Mouse (Mus musculus) E14TG2a.4 (cell line): ENCODE measurements around the gene Pop5.

ENCODE experiments used
- H3K27me3 ChIP-seq: 2 replicates; pipeline ENCODE4 v1.6.1; 2014; ENCODE audit warnings: low read length, control low read depth; ENCODE audit not compliant: insufficient read depth
- H3K36me3 ChIP-seq: 2 replicates; pipeline ENCODE4 v1.6.1; 2014; ENCODE audit warnings: low read length, control low read depth; ENCODE audit not compliant: insufficient read depth
- H3K4me1 ChIP-seq: replicated peaks from 2 replicates; pipeline ENCODE4 v1.6.1; 2014; ENCODE audit warnings: low read depth, low read length, control low read depth
- H3K4me3 ChIP-seq: replicated peaks from 2 replicates; pipeline ENCODE4 v1.5.1; 2014; ENCODE audit warnings: mild to moderate bottlenecking, low read length
- H3K9me3 ChIP-seq: 2 replicates; pipeline ENCODE4 v1.6.1; 2014; ENCODE audit warnings: low read length, control low read depth
- CTCF ChIP-seq: conservative IDR thresholded peaks from 2 replicates; pipeline ENCODE4 v1.5.1; 2014; ENCODE audit warnings: low read length
- NANOG ChIP-seq: IDR thresholded peaks from 2 replicates; pipeline ENCODE4 v1.6.1; 2014; ENCODE audit warnings: borderline replicate concordance, low read length, mixed read lengths
- POU5F1 ChIP-seq: IDR thresholded peaks from 2 replicates; pipeline ENCODE4 v1.6.1; 2014; ENCODE audit warnings: low read length, borderline replicate concordance

The Pop5 gene

GRCm38 (mm10) chr5:115193226-115193625 lies 42.4 kb upstream of the Pop5 start:
- Histone ChIP-seq H3K4me1 (peaks cover 70% of the 10 kb centered on the region), H3K4me3 (peak overlapping the region; percentile 84), H3K36me3 (no peaks in the 10 kb centered on the region), H3K9me3 (no peaks in the 10 kb centered on the region), H3K27me3 (peaks cover 48% of the 10 kb centered on the region)
- TF ChIP-seq POU5F1 (no peak), CTCF (no peak)

DNA sequence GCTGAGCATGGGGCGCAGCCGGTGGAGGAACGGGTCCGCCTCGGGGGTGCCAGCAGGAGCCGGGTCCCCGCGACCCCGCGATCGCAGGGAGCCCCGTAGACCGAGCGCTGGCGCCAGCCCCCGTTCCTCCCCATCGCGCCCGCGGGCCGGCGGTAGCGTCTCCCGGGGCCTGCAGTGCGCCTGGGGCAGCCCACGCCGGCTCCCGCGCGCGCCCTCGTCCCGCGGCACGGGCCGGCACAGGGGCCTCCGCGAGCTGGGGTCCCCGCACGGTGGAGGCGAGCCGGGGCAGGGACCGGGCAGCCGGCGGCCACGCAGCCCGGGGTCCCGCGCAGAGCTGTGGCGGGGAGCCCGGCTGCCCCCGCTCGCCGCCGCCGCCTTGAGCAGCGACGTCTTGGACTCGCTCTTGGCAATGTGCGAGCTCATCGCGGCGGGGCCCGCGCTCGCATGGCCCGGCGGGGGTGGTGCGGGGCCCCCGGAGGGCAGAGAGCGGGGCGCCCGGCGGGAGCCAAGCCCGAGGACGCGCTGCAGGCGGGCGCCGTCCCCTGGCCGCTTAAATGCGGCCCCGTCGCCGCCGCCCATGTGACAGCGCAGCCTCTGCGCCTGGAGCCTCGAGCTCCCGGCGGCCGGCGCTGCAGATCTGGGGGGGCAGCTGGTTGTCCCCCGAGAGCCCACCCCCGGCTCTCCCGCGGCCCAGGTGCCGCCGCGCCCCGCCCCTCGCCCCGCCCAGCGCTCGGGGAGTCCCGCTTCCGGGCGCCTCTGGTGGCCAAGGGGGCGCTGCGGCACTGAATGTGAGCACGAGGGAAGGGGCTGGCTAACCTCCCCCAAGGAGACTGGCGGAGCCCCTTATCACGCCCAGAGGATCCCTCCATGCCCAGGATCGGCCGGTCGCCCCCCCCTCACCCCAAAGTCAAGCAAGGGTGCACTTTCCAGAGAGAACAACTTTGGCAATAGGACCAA lies 41.7 kb upstream of the Pop5 start, which contains the start of gene Cabp1:
Cabp1 (minus strand) TSS at position 713 of the 957 bp plus-strand sequence.
- Histone ChIP-seq H3K9me3 (no peaks in the 10 kb centered on the region), H3K4me3 (peak within 1 kb of the TSS; percentile 84), H3K4me1 (peaks cover 69% of the 10 kb centered on the region), H3K36me3 (no peaks in the 10 kb centered on the region), H3K27me3 (peaks cover 48% of the 10 kb centered on the region)
- no peak for TF ChIP-seq NANOG
- TF ChIP-seq POU5F1, result no peak
- no peak for TF ChIP-seq CTCF

GRCm38 (mm10) chr5:115194626-115195221 lies 40.9 kb upstream of the Pop5 start:
- Histone ChIP-seq H3K4me1 (peaks cover 61% of the 10 kb centered on the region), H3K27me3 (peaks cover 48% of the 10 kb centered on the region), H3K9me3 (no peaks in the 10 kb centered on the region), H3K36me3 (no peaks in the 10 kb centered on the region), H3K4me3 (peak overlapping the region; percentile 84)
- TF ChIP-seq POU5F1 (no peak), NANOG (no peak), CTCF (no peak)

- peaks cover 56% of the 10 kb centered on the region for H3K4me1 ChIP-seq
- peak overlapping the region; percentile 69 for H3K4me3 ChIP-seq
- peaks cover 22% of the 10 kb centered on the region for H3K27me3 ChIP-seq
- no peak for TF ChIP-seq CTCF
- peak; percentile 61; the same call in 1 of the 2 replicates for TF ChIP-seq NANOG
- no peaks in the 10 kb centered on the region for H3K36me3 ChIP-seq
- H3K9me3 ChIP-seq, result no peaks in the 10 kb centered on the region
Observed at GRCm38 (mm10) chr5:115203735-115204561, 31.7 kb upstream of the Pop5 start.

- Histone ChIP-seq H3K4me1 (peaks cover 60% of the 10 kb centered on the region), H3K4me3 (peak overlapping the region; percentile 69), H3K9me3 (no peaks in the 10 kb centered on the region), H3K27me3 (peaks cover 22% of the 10 kb centered on the region), H3K36me3 (no peaks in the 10 kb centered on the region)
- TF ChIP-seq POU5F1 (no peak), CTCF (no peak), NANOG (no peak)
Observed at GRCm38 (mm10) chr5:115204562-115205311, 30.9 kb upstream of the Pop5 start.

DNA sequence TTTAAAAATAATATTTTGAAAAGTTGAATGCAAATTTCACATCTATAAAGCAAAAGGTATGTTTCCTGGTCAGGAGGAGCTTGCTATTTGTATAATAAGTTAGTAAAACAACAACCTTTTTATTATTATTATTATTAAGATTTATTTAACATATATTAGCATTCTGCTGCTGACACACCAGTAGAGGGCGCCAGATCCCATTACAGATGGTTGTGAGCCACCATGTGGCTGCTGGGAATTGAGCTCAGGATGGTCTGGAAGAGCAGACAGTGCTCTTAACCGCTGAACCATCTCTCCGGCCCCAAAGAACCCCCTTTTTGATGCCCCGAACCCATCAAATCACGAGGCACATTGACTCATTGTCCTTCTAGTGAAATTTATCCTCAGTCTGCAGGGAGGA lies 28.4 kb upstream of the Pop5 start:
- Histone ChIP-seq H3K27me3 (peaks cover 22% of the 10 kb centered on the region), H3K9me3 (no peaks in the 10 kb centered on the region), H3K4me3 (no peak overlapping the region), H3K4me1 (peaks cover 59% of the 10 kb centered on the region), H3K36me3 (no peaks in the 10 kb centered on the region)
- TF ChIP-seq POU5F1, result no peak
- peak; percentile 56 for TF ChIP-seq CTCF

DNA sequence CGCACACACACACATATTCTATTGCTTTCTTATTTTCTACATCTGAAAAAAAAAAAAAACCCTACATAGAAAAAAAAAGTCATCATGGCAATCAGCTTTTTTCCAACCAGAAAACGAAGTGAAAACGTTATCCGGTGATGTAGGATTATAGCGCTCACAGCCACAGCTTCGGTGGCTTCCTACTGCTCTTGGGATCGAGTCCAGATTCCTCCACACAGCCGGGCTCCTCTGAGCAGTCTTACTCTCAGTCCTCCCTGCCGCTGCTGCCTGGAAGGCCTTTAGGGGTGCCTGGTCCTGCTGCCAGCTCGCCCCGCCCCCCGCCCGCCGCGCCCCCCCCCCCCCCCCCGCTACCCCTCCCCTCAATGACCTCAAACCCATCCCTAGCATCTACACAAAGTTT lies 27.7 kb upstream of the Pop5 start:
- Histone ChIP-seq H3K9me3 (no peaks in the 10 kb centered on the region), H3K36me3 (no peaks in the 10 kb centered on the region), H3K4me1 (peaks cover 61% of the 10 kb centered on the region), H3K27me3 (peaks cover 22% of the 10 kb centered on the region), H3K4me3 (no peak overlapping the region)
- no peak for TF ChIP-seq NANOG
- TF ChIP-seq POU5F1, result no peak
- no peak for TF ChIP-seq CTCF

- Histone ChIP-seq H3K4me1 (peaks cover 59% of the 10 kb centered on the region), H3K27me3 (peaks cover 24% of the 10 kb centered on the region), H3K9me3 (no peaks in the 10 kb centered on the region), H3K36me3 (no peaks in the 10 kb centered on the region), H3K4me3 (no peak overlapping the region)
- TF ChIP-seq POU5F1 (no peak), CTCF (no peak), NANOG (no peak)
Observed at GRCm38 (mm10) chr5:115208601-115209000, 27.0 kb upstream of the Pop5 start.
